Mouse (Mus musculus) liver, embryonic 12.5 days (tissue): Measurements from ENCODE around the gene Smim4. TPM values are rescaled to one million over a fixed set of nuclear protein-coding genes. Genes with fewer than 3 reads are reported as not detected.

Experiments used
- ATAC-seq: fragments of 200-750 bp; cut with Nextera tagmentation; 2 replicates; pipeline ENCODE4 v1.8.0; 2017; ENCODE audit warnings: moderate number of reproducible peaks, mild to moderate bottlenecking, moderate library complexity
- H3K27ac ChIP-seq: fragments of 300-500 bp; sonication (generic); 2 replicates; pipeline ENCODE4 v1.5.1; 2016; ENCODE audit warnings: mild to moderate bottlenecking
- H3K27me3 ChIP-seq: fragments of 300-500 bp; sonication (generic); replicated peaks from 2 replicates; pipeline ENCODE4 v1.6.1; 2016; ENCODE audit warnings: mild to moderate bottlenecking, moderate library complexity
- H3K36me3 ChIP-seq: fragments of 300-500 bp; sonication (generic); 2 replicates; pipeline ENCODE4 v1.6.1; 2016; ENCODE audit warnings: mild to moderate bottlenecking, moderate library complexity
- H3K4me1 ChIP-seq: fragments of 300-500 bp; sonication (generic); 2 replicates; pipeline ENCODE4 v1.6.1; 2016
- H3K4me2 ChIP-seq: fragments of 300-500 bp; sonication (generic); 2 replicates; pipeline ENCODE4 v1.6.1; 2016; ENCODE audit warnings: mild to moderate bottlenecking, moderate library complexity
- H3K4me3 ChIP-seq: fragments of 300-500 bp; sonication (generic); 2 replicates; pipeline ENCODE4 v1.5.1; 2016; ENCODE audit warnings: mild to moderate bottlenecking, moderate library complexity
- H3K9ac ChIP-seq: fragments of 300-500 bp; sonication (generic); 2 replicates; pipeline ENCODE4 v1.6.1; 2016; ENCODE audit warnings: mild to moderate bottlenecking, moderate library complexity
- H3K9me3 ChIP-seq: fragments of 300-500 bp; sonication (generic); replicated peaks from 2 replicates; pipeline ENCODE4 v1.6.1; 2016; ENCODE audit warnings: mild to moderate bottlenecking, moderate library complexity
- WGBS: fragments of 180-500 bp; shearing (Covaris S2); methylation state at CpG from one replicate; pipeline ENCODE4 v1.1.7; 2016; ENCODE audit not compliant: insufficient replicate concordance; 5-methylcytosine and 5-hydroxymethylcytosine counted together
- polyA plus RNA-seq: library from polyadenylated mRNA; unstranded; fragments of >200 nt; fragmentation: Nextera tagmentation; extraction: Ambion mirVana; gene quantifications from 2 replicates; pipeline ENCODE4 v1.2.1, GENCODE M21; 2016

The Smim4 gene
- 95.4 and 103 TPM in 2 replicates for polyA plus RNA-seq

GRCm38 (mm10) chr14:31128826-31129219, at the start of gene Smim4:
Gene Smim4 (minus strand): TSS chr14:31128956.
- Histone ChIP-seq H3K4me3 (peak within 1 kb of the TSS; percentile 92), H3K9me3 (no peaks in the 10 kb centered on the region), H3K4me2 (peak within 1 kb of the TSS; percentile 99), H3K27ac (peak within 1 kb of the TSS; percentile 86), H3K4me1 (peaks cover 76% of the 10 kb centered on the region), H3K36me3 (peaks cover 41% of the 10 kb centered on the region), H3K9ac (peak within 1 kb of the TSS; percentile 88), H3K27me3 (no peaks in the 10 kb centered on the region)
- under 1% methylated on average over 33 of the region's 33 CpGs for WGBS
- peak; percentile 92 for ATAC-seq

- 0 out of 2 replicates have a peak, but pooled peaks cover 6% of the 10 kb centered on the region for H3K4me1 ChIP-seq
- 84% methylated on average over 5 of the region's 5 CpGs for WGBS
- H3K27me3 ChIP-seq = no peaks in the 10 kb centered on the region
- no peaks in the 10 kb centered on the region for H3K9me3 ChIP-seq
- no peak for ATAC-seq
- H3K4me3 ChIP-seq = no peak overlapping the region
- no peak overlapping the region for H3K27ac ChIP-seq
- H3K4me2 ChIP-seq = no peak overlapping the region
- H3K9ac ChIP-seq = no peak overlapping the region
- peaks cover 98% of the 10 kb centered on the region for H3K36me3 ChIP-seq
Observed at GRCm38 (mm10) chr14:31177715-31178114, 49.0 kb upstream of the Smim4 start.

- Histone ChIP-seq H3K27ac (no peak overlapping the region), H3K4me1 (0 out of 2 replicates have a peak, but pooled peaks cover 6% of the 10 kb centered on the region), H3K27me3 (no peaks in the 10 kb centered on the region), H3K36me3 (peaks cover 98% of the 10 kb centered on the region), H3K4me2 (no peak overlapping the region), H3K9ac (no peak overlapping the region), H3K9me3 (no peaks in the 10 kb centered on the region), H3K4me3 (no peak overlapping the region)
- WGBS = 86% methylated on average over 16 of the region's 16 CpGs
- no peak for ATAC-seq
Observed at GRCm38 (mm10) chr14:31177287-31177686, 48.5 kb upstream of the Smim4 start.

- no peak for ATAC-seq
- Histone ChIP-seq H3K4me1 (peaks cover 19% of the 10 kb centered on the region), H3K4me2 (no peak overlapping the region), H3K27ac (no peak overlapping the region), H3K4me3 (no peak overlapping the region), H3K9me3 (no peaks in the 10 kb centered on the region), H3K36me3 (peaks cover 81% of the 10 kb centered on the region), H3K9ac (no peak overlapping the region), H3K27me3 (peaks cover 5% of the 10 kb centered on the region; the same call in 1 of the 2 replicates)
- WGBS = 79% methylated on average over 7 of the region's 7 CpGs
Observed at GRCm38 (mm10) chr14:31173537-31173936, 44.8 kb upstream of the Smim4 start.

- peaks cover 25% of the 10 kb centered on the region for H3K4me1 ChIP-seq
- H3K4me2 ChIP-seq = no peak overlapping the region
- H3K27ac ChIP-seq = no peak overlapping the region
- H3K36me3 ChIP-seq = peaks cover 77% of the 10 kb centered on the region
- 77% methylated on average over 18 of the region's 18 CpGs for WGBS
- H3K9me3 ChIP-seq = no peaks in the 10 kb centered on the region
- ATAC-seq = peak; percentile 35
- no peak overlapping the region for H3K9ac ChIP-seq
- peaks cover 11% of the 10 kb centered on the region for H3K27me3 ChIP-seq
- no peak overlapping the region for H3K4me3 ChIP-seq
Observed at GRCm38 (mm10) chr14:31172781-31173455, 44.2 kb upstream of the Smim4 start.

- H3K4me3 ChIP-seq = no peak overlapping the region
- 91% methylated on average over 15 of the region's 15 CpGs for WGBS
- H3K4me2 ChIP-seq = no peak overlapping the region
- H3K36me3 ChIP-seq = peaks cover 66% of the 10 kb centered on the region
- H3K27ac ChIP-seq = no peak overlapping the region
- no peaks in the 10 kb centered on the region for H3K9me3 ChIP-seq
- H3K27me3 ChIP-seq = peaks cover 22% of the 10 kb centered on the region
- no peak overlapping the region for H3K9ac ChIP-seq
- no peak for ATAC-seq
- H3K4me1 ChIP-seq = peaks cover 30% of the 10 kb centered on the region
Observed at GRCm38 (mm10) chr14:31171821-31172220, 43.1 kb upstream of the Smim4 start.

- H3K27ac ChIP-seq = no peak overlapping the region
- H3K36me3 ChIP-seq = peaks cover 62% of the 10 kb centered on the region
- ATAC-seq = no peak
- H3K4me1 ChIP-seq = peaks cover 34% of the 10 kb centered on the region
- H3K9ac ChIP-seq = no peak overlapping the region
- H3K4me3 ChIP-seq = no peak overlapping the region
- H3K9me3 ChIP-seq = no peaks in the 10 kb centered on the region
- 87% methylated on average over 11 of the region's 11 CpGs for WGBS
- no peak overlapping the region for H3K4me2 ChIP-seq
- peaks cover 23% of the 10 kb centered on the region for H3K27me3 ChIP-seq
Observed at GRCm38 (mm10) chr14:31171386-31171785, 42.6 kb upstream of the Smim4 start.

- H3K4me2 ChIP-seq = no peak overlapping the region
- no peak for ATAC-seq
- no peak overlapping the region for H3K4me3 ChIP-seq
- H3K27me3 ChIP-seq = peaks cover 23% of the 10 kb centered on the region
- H3K9me3 ChIP-seq = no peaks in the 10 kb centered on the region
- peaks cover 38% of the 10 kb centered on the region for H3K4me1 ChIP-seq
- 79% methylated on average over 13 of the region's 13 CpGs for WGBS
- H3K27ac ChIP-seq = no peak overlapping the region
- H3K9ac ChIP-seq = no peak overlapping the region
- peaks cover 58% of the 10 kb centered on the region for H3K36me3 ChIP-seq
Observed at GRCm38 (mm10) chr14:31170963-31171362, 42.2 kb upstream of the Smim4 start.

GRCm38 (mm10) chr14:31169508-31169907, 40.8 kb upstream of the Smim4 start:
- Histone ChIP-seq H3K4me3 (no peak overlapping the region), H3K27me3 (peaks cover 26% of the 10 kb centered on the region), H3K36me3 (peaks cover 43% of the 10 kb centered on the region), H3K27ac (no peak overlapping the region), H3K9me3 (no peaks in the 10 kb centered on the region), H3K9ac (no peak overlapping the region), H3K4me2 (no peak overlapping the region), H3K4me1 (peaks cover 52% of the 10 kb centered on the region)
- ATAC-seq = no peak
- WGBS = 16% methylated on average over 6 of the region's 6 CpGs

GRCm38 (mm10) chr14:31168425-31168824, 39.7 kb upstream of the Smim4 start, which contains the start of gene Stab1:
Gene Stab1 (minus strand): TSS chr14:31168641.
- Histone ChIP-seq H3K36me3 (peaks cover 33% of the 10 kb centered on the region), H3K27me3 (peaks cover 27% of the 10 kb centered on the region), H3K27ac (peak within 1 kb of the TSS; percentile 34), H3K9me3 (no peaks in the 10 kb centered on the region), H3K4me3 (peak within 1 kb of the TSS; percentile 18), H3K4me1 (peaks cover 63% of the 10 kb centered on the region), H3K9ac (0 out of 2 replicates have a peak within 1 kb of the TSS, but pooled peaks have one; percentile 24), H3K4me2 (peak within 1 kb of the TSS; percentile 34; the same call in 1 of the 2 replicates)
- ATAC-seq = no peak
- whole genome bisulfite sequencing = 9% methylated on average over 10 of the region's 10 CpGs

GRCm38 (mm10) chr14:31166827-31167226, 38.1 kb upstream of the Smim4 start:
- H3K4me1 ChIP-seq = peaks cover 75% of the 10 kb centered on the region
- no peak for ATAC-seq
- H3K27me3 ChIP-seq = peaks cover 43% of the 10 kb centered on the region
- H3K4me3 ChIP-seq = peak overlapping the region; percentile 18
- no peaks in the 10 kb centered on the region for H3K9me3 ChIP-seq
- 0 out of 2 replicates have a peak overlapping the region, but pooled peaks have one; percentile 25 for H3K9ac ChIP-seq
- 46% methylated on average over 9 of the region's 9 CpGs for WGBS
- H3K4me2 ChIP-seq = peak overlapping the region; percentile 34
- peaks cover 17% of the 10 kb centered on the region for H3K36me3 ChIP-seq
- no peak overlapping the region for H3K27ac ChIP-seq

- Histone ChIP-seq H3K4me2 (peak overlapping the region; percentile 34), H3K27me3 (peaks cover 49% of the 10 kb centered on the region), H3K9me3 (no peaks in the 10 kb centered on the region), H3K4me3 (peak overlapping the region; percentile 18; the same call in 1 of the 2 replicates), H3K27ac (no peak overlapping the region), H3K4me1 (peaks cover 70% of the 10 kb centered on the region), H3K36me3 (peaks cover 9% of the 10 kb centered on the region), H3K9ac (no peak overlapping the region)
- ATAC-seq = no peak
- WGBS = 15% methylated on average over 10 of the region's 10 CpGs
Observed at GRCm38 (mm10) chr14:31165991-31166630, 37.4 kb upstream of the Smim4 start.
